Mouse (Mus musculus) heart, postnatal 0 days (tissue): ENCODE results near the gene Ier5. TPM values are rescaled to one million over a fixed set of nuclear protein-coding genes. Genes with fewer than 3 reads are reported as not detected.

Experiments
- ATAC-seq: fragments of 200-750 bp; cut with Nextera tagmentation; 2 replicates; pipeline ENCODE4 v1.8.0; 2017; ENCODE audit warnings: low read depth, moderate number of reproducible peaks, moderate library complexity; ENCODE audit not compliant: insufficient read depth
- DNase-seq: peaks from one replicate; pipeline ENCODE4 v3.0.0-alpha.2; 2016; ENCODE audit warnings: low spot score
- H3K27ac ChIP-seq: fragments of 300-500 bp; sonication (generic); 2 replicates; pipeline ENCODE4 v1.5.1; 2014; ENCODE audit warnings: low read depth, mild to moderate bottlenecking
- H3K27me3 ChIP-seq: fragments of 300-500 bp; sonication (generic); 2 replicates; pipeline ENCODE4 v1.6.1; 2014; ENCODE audit warnings: low read length, mixed read lengths; ENCODE audit not compliant: control insufficient read depth, insufficient read depth
- H3K36me3 ChIP-seq: fragments of 300-500 bp; sonication (generic); replicated peaks from 2 replicates; pipeline ENCODE4 v1.6.1; 2014; ENCODE audit warnings: low read length, mixed read lengths; ENCODE audit not compliant: control insufficient read depth, insufficient read depth
- H3K4me1 ChIP-seq: fragments of 300-500 bp; sonication (generic); 2 replicates; pipeline ENCODE4 v1.6.1; 2014; ENCODE audit warnings: antibody characterized with exemption; ENCODE audit not compliant: control insufficient read depth, insufficient read depth
- H3K4me2 ChIP-seq: fragments of 300-500 bp; sonication (generic); 2 replicates; pipeline ENCODE4 v1.6.1; 2014; ENCODE audit warnings: low read depth, mild to moderate bottlenecking, low read length, moderate library complexity
- H3K4me3 ChIP-seq: fragments of 300-500 bp; sonication (generic); 2 replicates; pipeline ENCODE4 v1.5.1; 2014; ENCODE audit warnings: low read depth, low read length
- H3K9ac ChIP-seq: fragments of 300-500 bp; sonication (generic); replicated peaks from 2 replicates; pipeline ENCODE4 v1.6.1; 2014; ENCODE audit warnings: low read depth, low read length, mixed read lengths
- H3K9me3 ChIP-seq: fragments of 300-500 bp; sonication (generic); replicated peaks from 2 replicates; pipeline ENCODE4 v1.6.1; 2016; ENCODE audit warnings: low read length; ENCODE audit not compliant: control insufficient read depth
- CTCF ChIP-seq: IDR thresholded peaks from 2 replicates; pipeline ENCODE4 v1.5.1; 2016; ENCODE audit warnings: antibody characterized with exemption, control low read depth, low read depth
- EP300 ChIP-seq: IDR thresholded peaks from 2 replicates; pipeline ENCODE4 v1.6.1; 2016; ENCODE audit warnings: antibody characterized with exemption, low read depth
- WGBS: fragments of 180-500 bp; shearing (Covaris S2); extraction: QIAGEN DNeasy Blood & Tissue Kit; methylation state at CpG from one replicate; pipeline ENCODE4 v1.1.7; 2014; 5-methylcytosine and 5-hydroxymethylcytosine counted together
- polyA plus RNA-seq: library from polyadenylated mRNA; unstranded; fragments of >200 nt; fragmentation: Nextera tagmentation; extraction: Ambion mirVana; gene quantifications from 2 replicates; pipeline ENCODE4 v1.2.1, GENCODE M21; 2015
- total RNA-seq: library from RNA; depleted of rRNA; stranded (reverse); fragments of >200 nt; gene quantifications from 2 replicates; pipeline ENCODE4 v1.2.3, GENCODE M21; 2014; ENCODE audit warnings: low replicate concordance

Ier5 gene
- total and polyA plus RNA-seq, 2 experiments from 2014 or later = 3.9 to 50.4 TPM

DNA sequence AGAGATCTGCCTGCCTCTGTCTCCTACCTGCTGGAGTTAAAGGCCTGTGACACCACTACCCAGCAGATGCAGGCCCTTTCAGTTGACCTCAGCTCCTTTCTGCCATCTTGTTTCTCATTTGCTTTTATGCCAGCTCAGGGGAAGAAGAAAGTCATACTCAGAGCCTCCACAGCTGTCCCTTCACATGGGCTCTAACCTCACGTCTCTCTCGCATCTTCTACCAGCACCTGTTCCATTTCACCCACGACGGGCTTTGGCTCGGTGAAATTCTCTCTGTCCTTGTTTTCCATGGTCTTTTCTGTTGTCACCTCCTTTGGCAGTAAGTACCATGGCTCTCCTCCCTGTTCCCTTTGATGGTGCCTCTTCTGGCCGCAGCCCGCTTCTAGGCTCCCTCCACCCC lies 9.1 kb downstream of the Ier5 start:
- DNase-seq (no peak), ATAC-seq (no peak)
- no peak overlapping the region for H3K27ac ChIP-seq
- H3K4me3 ChIP-seq = no peak overlapping the region
- 92% methylated on average over 7 of the region's 7 CpGs for WGBS
- no peaks in the 10 kb centered on the region for H3K9me3 ChIP-seq
- H3K4me1 ChIP-seq = peaks cover 54% of the 10 kb centered on the region
- TF ChIP-seq EP300 (no peak), CTCF (no peak)
- H3K9ac ChIP-seq = no peak overlapping the region
- H3K27me3 ChIP-seq = no peaks in the 10 kb centered on the region
- H3K4me2 ChIP-seq = no peak overlapping the region
- H3K36me3 ChIP-seq = no peaks in the 10 kb centered on the region

DNA sequence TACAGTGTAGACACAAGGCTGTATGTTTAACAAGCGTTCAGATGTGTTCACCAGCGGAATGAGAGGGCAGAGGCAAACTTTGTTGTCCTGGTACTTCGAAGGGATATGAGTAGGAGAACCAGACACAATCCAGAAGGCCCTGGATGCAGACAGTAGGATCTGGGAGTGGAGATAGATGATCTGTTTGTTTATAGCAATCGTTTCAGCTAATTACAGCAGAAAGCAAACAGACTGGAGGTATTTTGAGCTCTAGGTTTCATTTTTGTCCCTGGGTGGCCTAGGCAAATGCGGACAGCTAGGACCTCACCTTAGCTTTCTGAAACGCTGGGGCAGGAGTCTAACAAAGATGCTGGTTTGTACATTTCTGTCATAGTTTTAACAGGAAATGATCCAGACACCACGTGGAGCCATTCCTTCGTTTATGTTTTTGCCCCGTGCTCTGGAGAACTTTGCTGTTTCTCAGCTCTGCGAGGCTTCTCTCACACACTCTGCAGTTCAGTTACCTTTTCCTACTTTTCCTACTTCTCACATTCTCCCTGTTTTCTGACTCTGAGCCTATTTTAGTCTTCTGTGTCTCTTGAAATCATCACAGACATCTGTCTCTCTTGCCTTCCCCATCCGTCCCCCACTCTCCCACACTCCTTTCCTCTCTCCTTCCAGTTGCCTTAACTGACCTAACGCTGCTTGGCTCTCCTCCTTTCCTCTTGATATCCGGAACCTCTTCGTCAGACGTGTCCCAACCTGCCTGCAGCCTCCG lies 10.4 kb downstream of the Ier5 start:
- H3K27me3 ChIP-seq = no peaks in the 10 kb centered on the region
- ATAC-seq = no peak
- H3K36me3 ChIP-seq = no peaks in the 10 kb centered on the region
- peaks cover 62% of the 10 kb centered on the region for H3K4me1 ChIP-seq
- no peak overlapping the region for H3K27ac ChIP-seq
- no peaks in the 10 kb centered on the region for H3K9me3 ChIP-seq
- no peak for TF ChIP-seq EP300
- TF ChIP-seq CTCF = no peak
- no peak overlapping the region for H3K4me3 ChIP-seq
- no peak overlapping the region for H3K9ac ChIP-seq
- H3K4me2 ChIP-seq = no peak overlapping the region
- WGBS = 42% methylated on average over 16 of the region's 16 CpGs
- no peak for DNase-seq

DNA sequence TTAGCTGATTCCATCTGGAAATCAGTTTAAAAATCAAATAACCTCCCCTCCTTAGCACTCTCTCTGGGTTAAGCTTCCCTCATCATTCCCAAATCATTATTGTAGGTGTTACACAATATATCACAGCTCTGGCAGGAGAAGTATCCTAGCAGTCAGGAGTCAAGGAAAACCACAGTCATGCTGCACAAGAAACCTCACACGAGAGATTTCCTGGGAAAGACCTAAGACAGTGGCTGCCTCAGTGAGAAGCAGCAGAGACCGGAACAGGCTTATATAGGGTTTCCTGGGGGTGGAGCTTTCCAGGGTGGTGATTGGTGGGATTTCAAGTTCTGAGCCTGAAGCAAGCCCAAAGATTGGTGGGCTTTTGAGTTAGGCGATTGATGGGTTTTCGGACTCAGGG lies 11.4 kb downstream of the Ier5 start:
- no peak for ATAC-seq
- Histone ChIP-seq H3K27me3 (no peaks in the 10 kb centered on the region), H3K9me3 (no peaks in the 10 kb centered on the region), H3K9ac (no peak overlapping the region), H3K4me2 (no peak overlapping the region), H3K4me1 (peaks cover 56% of the 10 kb centered on the region), H3K4me3 (no peak overlapping the region), H3K36me3 (no peaks in the 10 kb centered on the region), H3K27ac (no peak overlapping the region)
- WGBS = 87% methylated on average over 4 of the region's 4 CpGs
- no peak for TF ChIP-seq EP300
- TF ChIP-seq CTCF = no peak
- DNase-seq = no peak

DNA sequence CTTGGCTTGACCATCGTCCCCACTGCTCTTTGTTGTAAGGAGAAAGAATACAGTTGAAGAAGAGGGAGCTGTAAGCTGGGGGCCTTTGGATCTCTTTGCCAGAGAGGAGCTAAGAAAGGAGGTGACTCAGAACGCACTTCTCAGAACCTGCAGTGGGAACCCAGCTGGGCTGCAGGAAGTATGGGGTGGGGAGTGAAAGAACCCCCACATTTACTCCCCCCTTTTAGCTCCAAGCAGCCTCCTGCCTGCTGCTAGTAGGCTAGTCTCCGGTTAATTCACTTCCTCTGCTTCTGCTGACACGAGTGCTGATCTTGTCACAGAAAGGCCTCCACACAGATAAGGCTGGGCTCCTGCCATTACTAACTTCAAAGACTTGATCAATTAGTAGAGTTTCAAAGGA lies 12.5 kb downstream of the Ier5 start:
- Histone ChIP-seq H3K27ac (peak overlapping the region; percentile 58), H3K4me3 (no peak overlapping the region), H3K27me3 (no peaks in the 10 kb centered on the region), H3K36me3 (no peaks in the 10 kb centered on the region), H3K4me2 (no peak overlapping the region), H3K9me3 (no peaks in the 10 kb centered on the region), H3K9ac (no peak overlapping the region), H3K4me1 (peaks cover 52% of the 10 kb centered on the region)
- 18% methylated on average over 4 of the region's 4 CpGs for WGBS
- no peak for TF ChIP-seq CTCF
- no peak for TF ChIP-seq EP300
- ATAC-seq = no peak
- no peak for DNase-seq

DNA sequence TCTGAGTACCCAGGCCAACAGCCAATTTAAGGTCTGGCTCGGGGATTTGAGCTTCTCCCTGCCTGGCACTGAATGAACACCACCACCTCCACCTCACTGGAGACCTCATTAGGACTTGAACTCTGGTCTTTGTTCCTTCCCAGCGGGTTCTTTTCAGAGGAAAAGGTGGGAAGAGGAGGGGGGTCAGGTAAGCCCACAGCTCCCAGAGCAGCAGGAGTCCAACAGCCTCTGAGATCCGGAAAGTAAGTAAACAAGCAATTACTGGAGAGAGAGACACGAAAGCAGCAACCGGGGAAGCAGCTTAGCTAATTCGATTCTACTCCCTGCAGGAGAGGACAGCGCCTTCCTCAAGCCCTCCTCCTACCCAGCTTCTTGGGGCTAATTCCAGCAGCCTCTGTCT lies 13.0 kb downstream of the Ier5 start:
- H3K9me3 ChIP-seq = no peaks in the 10 kb centered on the region
- TF ChIP-seq EP300 (no peak), CTCF (no peak)
- 34% methylated on average over 7 of the region's 7 CpGs for WGBS
- no peak for ATAC-seq
- no peak overlapping the region for H3K4me3 ChIP-seq
- peak overlapping the region; percentile 58 for H3K27ac ChIP-seq
- DNase-seq = no peak
- peaks cover 51% of the 10 kb centered on the region for H3K4me1 ChIP-seq
- no peak overlapping the region for H3K4me2 ChIP-seq
- no peak overlapping the region for H3K9ac ChIP-seq
- H3K27me3 ChIP-seq = no peaks in the 10 kb centered on the region
- H3K36me3 ChIP-seq = no peaks in the 10 kb centered on the region

DNA sequence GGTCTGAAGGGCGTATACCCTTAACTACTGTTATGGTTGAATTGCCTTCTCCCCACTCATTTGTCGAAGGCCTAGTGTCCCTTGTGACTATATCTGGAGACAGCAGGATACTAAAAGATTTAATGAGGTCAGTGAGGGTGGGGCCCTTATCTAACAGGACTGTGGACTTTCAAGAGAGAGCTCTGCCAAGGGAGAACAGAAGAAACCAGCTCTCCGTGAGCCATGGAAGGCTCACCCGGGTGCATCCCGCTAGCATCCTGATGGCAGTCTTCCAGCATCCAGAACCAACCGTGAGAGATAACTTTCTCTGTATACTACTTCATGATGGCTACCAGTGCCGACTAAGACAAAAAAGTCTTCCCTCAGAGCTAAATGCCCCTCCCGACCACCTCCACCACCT lies 14.6 kb downstream of the Ier5 start:
- Histone ChIP-seq H3K4me3 (no peak overlapping the region), H3K4me2 (no peak overlapping the region), H3K36me3 (no peaks in the 10 kb centered on the region), H3K4me1 (peaks cover 46% of the 10 kb centered on the region), H3K27ac (no peak overlapping the region), H3K9ac (no peak overlapping the region), H3K27me3 (no peaks in the 10 kb centered on the region), H3K9me3 (no peaks in the 10 kb centered on the region)
- no peak for ATAC-seq
- 40% methylated on average over 8 of the region's 8 CpGs for WGBS
- TF ChIP-seq EP300 = no peak
- no peak for TF ChIP-seq CTCF
- no peak for DNase-seq
